Mouse (Mus musculus) heart, embryonic 15.5 days (tissue): ENCODE results near the gene Golph3l. TPM values are rescaled to one million over a fixed set of nuclear protein-coding genes. Genes with fewer than 3 reads are reported as not detected.

Source experiments
- ATAC-seq: fragments of 200-750 bp; cut with Nextera tagmentation; replicated peaks from 2 replicates; pipeline ENCODE4 v1.8.0; 2017; ENCODE audit warnings: low read depth, moderate TSS enrichment; ENCODE audit not compliant: insufficient number of reproducible peaks, insufficient read depth, low FRiP score
- H3K27ac ChIP-seq: fragments of 300-500 bp; sonication (generic); 2 replicates; pipeline ENCODE4 v1.5.1; 2015; ENCODE audit warnings: mild to moderate bottlenecking, inconsistent platforms
- H3K27me3 ChIP-seq: fragments of 300-500 bp; sonication (generic); 2 replicates; pipeline ENCODE4 v1.6.1; 2015; ENCODE audit warnings: inconsistent platforms
- H3K36me3 ChIP-seq: fragments of 300-500 bp; sonication (generic); 2 replicates; pipeline ENCODE4 v1.6.1; 2015; ENCODE audit warnings: mild to moderate bottlenecking, inconsistent platforms
- H3K4me1 ChIP-seq: fragments of 300-500 bp; sonication (generic); replicated peaks from 2 replicates; pipeline ENCODE4 v1.6.1; 2015; ENCODE audit warnings: inconsistent platforms
- H3K4me2 ChIP-seq: fragments of 300-500 bp; sonication (generic); 2 replicates; pipeline ENCODE4 v1.6.1; 2015; ENCODE audit warnings: inconsistent platforms, mild to moderate bottlenecking, moderate library complexity
- H3K4me3 ChIP-seq: fragments of 300-500 bp; sonication (generic); 2 replicates; pipeline ENCODE4 v1.5.1; 2015; ENCODE audit warnings: mild to moderate bottlenecking, inconsistent platforms
- H3K9ac ChIP-seq: fragments of 300-500 bp; sonication (generic); 2 replicates; pipeline ENCODE4 v1.6.1; 2015; ENCODE audit warnings: mild to moderate bottlenecking, inconsistent platforms
- H3K9me3 ChIP-seq: fragments of 300-500 bp; sonication (generic); replicated peaks from 2 replicates; pipeline ENCODE4 v1.6.1; 2016; ENCODE audit warnings: inconsistent platforms
- WGBS: fragments of 180-500 bp; shearing (Covaris S2); methylation state at CpG from one replicate; pipeline ENCODE4 v1.1.7; 2015; ENCODE audit warnings: mixed read lengths; 5-methylcytosine and 5-hydroxymethylcytosine counted together
- polyA plus RNA-seq: library from polyadenylated mRNA; unstranded; fragments of >200 nt; fragmentation: Nextera tagmentation; extraction: Ambion mirVana; gene quantifications from 2 replicates; pipeline ENCODE4 v1.2.1, GENCODE M21; 2015

Golph3l gene
- polyA plus RNA-seq, 1 experiment from 2014 or later: 23.1 TPM

GRCm38 (mm10) chr3:95657108-95657507 lies 68.4 kb downstream of the Golph3l start:
- ATAC-seq: no peak
- WGBS: 75% methylated on average over 3 of the region's 3 CpGs
- Histone ChIP-seq H3K4me2 (no peak overlapping the region), H3K9me3 (no peaks in the 10 kb centered on the region), H3K4me1 (peaks cover 41% of the 10 kb centered on the region), H3K27me3 (no peaks in the 10 kb centered on the region), H3K4me3 (no peak overlapping the region), H3K9ac (no peak overlapping the region), H3K36me3 (0 out of 2 replicates have a peak, but pooled peaks cover 8% of the 10 kb centered on the region), H3K27ac (no peak overlapping the region)

- no peak for ATAC-seq
- H3K4me1 ChIP-seq: peaks cover 43% of the 10 kb centered on the region
- WGBS: 78% methylated on average over 3 of the region's 3 CpGs
- no peaks in the 10 kb centered on the region for H3K9me3 ChIP-seq
- peak overlapping the region; percentile 66 for H3K4me2 ChIP-seq
- H3K36me3 ChIP-seq: 0 out of 2 replicates have a peak, but pooled peaks cover 12% of the 10 kb centered on the region
- H3K27ac ChIP-seq: peak overlapping the region; percentile 98; the same call in 1 of the 2 replicates
- H3K27me3 ChIP-seq: no peaks in the 10 kb centered on the region
- peak overlapping the region; percentile 69 for H3K4me3 ChIP-seq
- 0 out of 2 replicates have a peak overlapping the region, but pooled peaks have one; percentile 98 for H3K9ac ChIP-seq
Measured at GRCm38 (mm10) chr3:95657711-95658110, 69.0 kb downstream of the Golph3l start.

DNA sequence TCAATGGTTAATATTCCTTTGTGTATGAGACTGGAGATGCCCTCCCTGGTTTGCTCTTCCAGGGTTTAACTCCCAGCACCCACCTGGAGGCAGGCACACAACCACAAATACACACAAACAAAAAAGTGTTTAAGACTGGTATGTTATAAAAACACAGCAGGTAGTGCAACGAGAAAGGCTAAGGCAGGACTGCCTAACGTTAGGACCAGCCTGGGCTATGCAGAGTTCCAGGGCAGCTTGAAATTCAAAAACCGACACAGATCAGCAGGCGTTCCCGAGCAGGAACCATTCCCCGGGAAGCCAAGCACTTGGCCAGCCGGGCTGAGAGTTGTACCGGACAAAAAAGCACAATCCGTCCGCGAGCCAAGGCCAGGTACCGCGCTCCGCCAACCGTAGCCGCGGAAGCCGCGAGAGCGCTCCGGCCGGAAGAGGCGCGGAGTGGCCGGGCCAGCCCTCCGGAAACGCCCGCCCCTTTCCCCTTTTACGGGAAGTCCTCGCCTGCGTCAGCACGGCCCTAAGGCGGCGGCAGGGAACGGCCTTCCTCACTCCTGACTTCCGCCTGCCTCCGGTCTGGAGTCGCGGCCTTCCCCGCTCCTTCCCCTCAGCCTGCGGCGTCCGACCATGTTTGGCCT lies 69.6 kb downstream of the Golph3l start, which contains the start of gene Mcl1:
Gene Mcl1 (plus strand): TSS at position 553 of the 632 bp plus-strand sequence.
- H3K36me3 ChIP-seq: peaks cover 14% of the 10 kb centered on the region; the same call in 1 of the 2 replicates

DNA sequence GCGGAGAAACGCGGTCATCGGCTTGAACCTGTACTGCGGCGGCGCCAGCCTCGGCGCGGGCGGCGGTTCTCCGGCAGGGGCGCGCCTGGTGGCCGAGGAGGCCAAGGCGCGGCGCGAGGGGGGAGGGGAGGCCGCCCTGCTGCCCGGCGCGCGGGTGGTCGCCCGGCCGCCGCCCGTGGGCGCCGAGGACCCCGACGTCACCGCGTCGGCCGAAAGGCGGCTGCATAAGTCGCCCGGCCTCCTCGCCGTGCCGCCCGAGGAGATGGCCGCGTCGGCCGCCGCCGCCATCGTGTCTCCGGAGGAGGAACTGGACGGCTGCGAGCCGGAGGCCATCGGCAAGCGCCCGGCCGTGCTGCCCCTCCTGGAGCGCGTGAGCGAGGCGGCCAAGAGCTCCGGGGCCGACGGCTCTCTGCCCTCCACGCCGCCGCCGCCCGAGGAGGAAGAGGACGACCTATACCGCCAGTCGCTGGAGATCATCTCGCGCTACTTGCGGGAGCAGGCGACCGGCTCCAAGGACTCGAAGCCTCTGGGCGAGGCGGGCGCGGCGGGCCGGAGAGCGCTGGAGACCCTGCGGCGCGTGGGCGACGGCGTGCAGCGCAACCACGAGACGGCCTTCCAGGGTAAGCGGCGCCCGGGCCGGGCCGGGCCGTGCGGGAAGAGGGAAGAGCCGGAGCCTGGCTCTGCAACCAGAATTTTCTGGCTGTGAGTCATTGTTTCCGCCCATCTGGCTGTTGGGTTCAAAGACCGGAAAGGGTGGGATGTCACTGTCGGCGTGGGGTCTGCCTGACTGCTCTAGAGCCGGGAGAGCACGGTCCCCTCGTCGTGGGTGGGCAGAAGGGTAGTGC lies 70.4 kb downstream of the Golph3l start:
- peak overlapping the region; percentile 69 for H3K4me3 ChIP-seq
- H3K36me3 ChIP-seq: peaks cover 18% of the 10 kb centered on the region
- H3K9ac ChIP-seq: peak overlapping the region; percentile 98
- peak overlapping the region; percentile 98 for H3K27ac ChIP-seq
- no peaks in the 10 kb centered on the region for H3K27me3 ChIP-seq
- H3K9me3 ChIP-seq: no peaks in the 10 kb centered on the region
- under 1% methylated on average over 107 of the region's 113 CpGs for WGBS
- H3K4me2 ChIP-seq: peak overlapping the region; percentile 73
- H3K4me1 ChIP-seq: peaks cover 43% of the 10 kb centered on the region
- peak; percentile 50 for ATAC-seq

More for the DNA sequence above, 69.6 kb downstream of the Golph3l start, which contains the start of gene Mcl1:
- Histone ChIP-seq H3K4me3 (peak within 1 kb of the TSS; percentile 69), H3K27me3 (no peaks in the 10 kb centered on the region), H3K4me2 (peak within 1 kb of the TSS; percentile 73), H3K4me1 (peaks cover 43% of the 10 kb centered on the region), H3K9ac (peak within 1 kb of the TSS; percentile 98), H3K27ac (peak within 1 kb of the TSS; percentile 98), H3K9me3 (no peaks in the 10 kb centered on the region)
- under 1% methylated on average over 43 of the region's 43 CpGs for WGBS
- ATAC-seq: peak; percentile 94

- peaks cover 51% of the 10 kb centered on the region for H3K4me1 ChIP-seq
- H3K4me3 ChIP-seq: peak overlapping the region; percentile 69
- H3K9ac ChIP-seq: peak overlapping the region; percentile 98
- H3K9me3 ChIP-seq: no peaks in the 10 kb centered on the region
- peak overlapping the region; percentile 73 for H3K4me2 ChIP-seq
- peaks cover 25% of the 10 kb centered on the region for H3K36me3 ChIP-seq
- 1% methylated on average over 8 of the region's 8 CpGs for WGBS
- no peak for ATAC-seq
- H3K27me3 ChIP-seq: no peaks in the 10 kb centered on the region
- H3K27ac ChIP-seq: peak overlapping the region; percentile 98
Measured at GRCm38 (mm10) chr3:95659948-95660347, 71.2 kb downstream of the Golph3l start.

DNA sequence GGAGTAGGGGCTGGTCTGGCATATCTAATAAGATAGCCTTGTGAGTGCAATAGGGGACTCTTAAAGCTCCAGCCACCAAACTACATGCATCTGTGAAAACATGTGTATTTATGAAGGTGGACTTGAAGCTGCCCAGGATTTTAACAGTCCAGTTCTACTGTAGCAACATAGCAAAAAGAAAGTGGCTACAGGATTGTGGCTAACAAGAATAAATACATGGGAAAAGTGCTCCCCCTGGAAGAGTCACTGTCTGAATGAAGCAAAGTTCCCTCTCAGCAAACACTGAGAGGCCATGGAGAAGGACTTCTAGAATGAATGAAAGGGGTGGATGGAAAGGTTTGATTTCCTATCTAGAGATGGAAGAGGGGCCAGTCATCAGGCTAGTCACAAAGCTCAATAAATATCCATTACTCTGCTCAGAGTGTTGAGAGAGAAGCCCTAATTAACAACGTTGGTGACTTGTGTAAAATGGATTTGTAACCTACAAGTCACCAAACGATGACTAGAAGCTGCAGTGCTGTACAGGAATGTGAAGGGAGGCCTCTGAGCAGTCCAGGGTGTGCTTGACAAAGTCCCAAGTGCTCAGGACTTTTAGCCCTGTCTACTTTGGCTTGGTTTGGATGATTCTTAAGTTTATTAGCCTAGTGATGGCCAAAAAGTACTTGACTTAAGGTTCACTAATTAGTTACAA lies 72.2 kb downstream of the Golph3l start:
- Histone ChIP-seq H3K27ac (peak overlapping the region; percentile 98), H3K27me3 (no peaks in the 10 kb centered on the region), H3K36me3 (peaks cover 27% of the 10 kb centered on the region), H3K9me3 (no peaks in the 10 kb centered on the region), H3K9ac (peak overlapping the region; percentile 98), H3K4me2 (peak overlapping the region; percentile 73), H3K4me3 (peak overlapping the region; percentile 69), H3K4me1 (peaks cover 61% of the 10 kb centered on the region)
- 11% methylated on average over 2 of the region's 2 CpGs for WGBS
- no peak for ATAC-seq

GRCm38 (mm10) chr3:95661945-95662715 lies 73.4 kb downstream of the Golph3l start:
- H3K27me3 ChIP-seq: no peaks in the 10 kb centered on the region
- no peaks in the 10 kb centered on the region for H3K9me3 ChIP-seq
- H3K4me2 ChIP-seq: peak overlapping the region; percentile 73
- peaks cover 73% of the 10 kb centered on the region for H3K4me1 ChIP-seq
- H3K9ac ChIP-seq: peak overlapping the region; percentile 32; the same call in 1 of the 2 replicates
- peak overlapping the region; percentile 19 for H3K4me3 ChIP-seq
- H3K27ac ChIP-seq: peak overlapping the region; percentile 98
- H3K36me3 ChIP-seq: peaks cover 27% of the 10 kb centered on the region
- 15% methylated on average over 7 of the region's 7 CpGs for WGBS
- ATAC-seq: no peak

- H3K36me3 ChIP-seq: peaks cover 27% of the 10 kb centered on the region
- H3K9ac ChIP-seq: no peak overlapping the region
Measured at GRCm38 (mm10) chr3:95662724-95663449, 74.2 kb downstream of the Golph3l start.

GRCm38 (mm10) chr3:95663486-95663885 lies 74.8 kb downstream of the Golph3l start:
- Histone ChIP-seq H3K27me3 (no peaks in the 10 kb centered on the region), H3K4me1 (peaks cover 80% of the 10 kb centered on the region), H3K27ac (peak overlapping the region; percentile 98), H3K9me3 (no peaks in the 10 kb centered on the region), H3K9ac (no peak overlapping the region), H3K36me3 (peaks cover 27% of the 10 kb centered on the region), H3K4me3 (no peak overlapping the region), H3K4me2 (peak overlapping the region; percentile 26)
- ATAC-seq: no peak
- 86% methylated on average over 2 of the region's 2 CpGs for WGBS

More at GRCm38 (mm10) chr3:95662724-95663449, 74.2 kb downstream of the Golph3l start:
- WGBS: 61% methylated on average over 7 of the region's 7 CpGs
- H3K27me3 ChIP-seq: no peaks in the 10 kb centered on the region
- H3K4me3 ChIP-seq: peak overlapping the region; percentile 19
- H3K4me2 ChIP-seq: peak overlapping the region; percentile 73
- ATAC-seq: no peak
- no peaks in the 10 kb centered on the region for H3K9me3 ChIP-seq
- peak overlapping the region; percentile 98 for H3K27ac ChIP-seq
- peaks cover 77% of the 10 kb centered on the region for H3K4me1 ChIP-seq
